Mouse (Mus musculus) liver, adult 2 months (tissue): ENCODE measurements around the gene Smcr8. TPM values are rescaled to one million over a fixed set of nuclear protein-coding genes. Genes with fewer than 3 reads are reported as not detected.

Experiments used
- DNase-seq: peaks from one replicate; pipeline ENCODE4 v3.0.0-alpha.2; 2011; ENCODE audit warnings: low read depth, low spot score; ENCODE audit errors: extremely low read depth
- H3K27ac ChIP-seq: fragments of 200-500 bp; replicated peaks from 2 replicates; pipeline ENCODE4 v1.5.1; 2012; ENCODE audit warnings: low read depth, mild to moderate bottlenecking, control low read depth, inconsistent platforms, low read length; ENCODE audit not compliant: insufficient read depth
- H3K27me3 ChIP-seq: fragments of 200-500 bp; 2 replicates; pipeline ENCODE4 v1.6.1; 2012; ENCODE audit warnings: mild to moderate bottlenecking, moderate library complexity, low read length, inconsistent platforms; ENCODE audit not compliant: control insufficient read depth, insufficient read depth
- H3K36me3 ChIP-seq: fragments of 200-500 bp; 2 replicates; pipeline ENCODE4 v1.6.1; 2012; ENCODE audit warnings: low read length, inconsistent platforms; ENCODE audit not compliant: control insufficient read depth, insufficient read depth
- H3K4me1 ChIP-seq: fragments of 200-500 bp; 2 replicates; pipeline ENCODE4 v1.6.1; 2011; ENCODE audit warnings: low read length; ENCODE audit not compliant: control insufficient read depth, insufficient read depth
- H3K4me3 ChIP-seq: fragments of 200-500 bp; 2 replicates; pipeline ENCODE4 v1.5.1; 2011; ENCODE audit warnings: low read depth, mild to moderate bottlenecking, control low read depth, low read length, moderate library complexity; ENCODE audit not compliant: insufficient read depth
- H3K79me2 ChIP-seq: fragments of 200-500 bp; 2 replicates; pipeline ENCODE4 v1.6.1; 2012; ENCODE audit warnings: inconsistent platforms, mild to moderate bottlenecking, low read length, moderate library complexity; ENCODE audit not compliant: control insufficient read depth, insufficient read depth
- H3K9ac ChIP-seq: fragments of 200-500 bp; 2 replicates; pipeline ENCODE4 v1.6.1; 2012; ENCODE audit warnings: low read depth, mild to moderate bottlenecking, control low read depth, inconsistent platforms, low read length
- CTCF ChIP-seq: fragments of 200-500 bp; IDR thresholded peaks from 2 replicates; pipeline ENCODE4 v1.5.1; 2011; ENCODE audit warnings: low read depth, low read length, control low read depth
- POLR2A ChIP-seq: fragments of 200-500 bp; IDR thresholded peaks from 2 replicates; pipeline ENCODE4 v1.6.1; 2011; ENCODE audit warnings: low read length, control low read depth; ENCODE audit not compliant: insufficient read depth; ENCODE audit errors: extremely low read depth
- WGBS: fragments of 180-500 bp; shearing (Covaris S2); methylation state at CpG from one replicate; pipeline ENCODE4 v1.1.7; 2018; 5-methylcytosine and 5-hydroxymethylcytosine counted together
- polyA plus RNA-seq: library from polyadenylated mRNA; depleted of rRNA; stranded (reverse); fragments of >200 nt; gene quantifications from 2 replicates; pipeline ENCODE4 v1.2.3, GENCODE M21; 2012
- total RNA-seq: library from RNA; depleted of rRNA; stranded (reverse); fragments of >200 nt; gene quantifications from 2 replicates; pipeline ENCODE4 v1.2.3, GENCODE M21; 2014

Smcr8 gene
- total and polyA plus RNA-seq, 2 experiments = 7.7 to 9.3 TPM

GRCm38 (mm10) chr11:60784179-60784922 is 7.0 kb downstream of the Smcr8 start:
- peaks cover 41% of the 10 kb centered on the region for H3K79me2 ChIP-seq
- DNase-seq = no peak
- peaks cover 46% of the 10 kb centered on the region for H3K4me1 ChIP-seq
- H3K27me3 ChIP-seq = no peaks in the 10 kb centered on the region
- peaks cover 55% of the 10 kb centered on the region for H3K36me3 ChIP-seq
- H3K4me3 ChIP-seq = no peak overlapping the region
- no peak overlapping the region for H3K27ac ChIP-seq
- 84% methylated on average over 8 of the region's 8 CpGs for WGBS
- H3K9ac ChIP-seq = no peak overlapping the region
- TF ChIP-seq CTCF (no peak), POLR2A (no peak)

DNA sequence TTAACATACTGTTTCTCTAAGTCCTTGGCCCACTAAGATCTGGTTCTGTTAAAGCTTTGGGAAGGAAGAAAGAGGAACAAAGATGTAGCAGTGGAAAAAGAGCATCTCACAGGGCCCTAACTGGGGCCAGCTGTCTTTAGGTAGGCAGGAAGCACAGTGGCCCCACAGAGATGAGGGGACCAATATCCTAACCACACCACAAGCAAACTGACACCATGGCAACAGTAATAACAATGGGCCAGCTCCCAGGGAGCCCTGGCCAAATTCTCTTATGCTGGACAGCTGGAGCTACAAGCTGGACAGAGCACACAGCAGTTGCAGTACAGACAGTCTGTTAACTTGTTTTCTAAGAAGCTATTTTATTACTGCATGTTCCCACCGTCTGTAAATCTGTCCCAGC is 10.3 kb downstream of the Smcr8 start:
- Histone ChIP-seq H3K4me1 (peaks cover 32% of the 10 kb centered on the region), H3K4me3 (no peak overlapping the region), H3K9ac (no peak overlapping the region; the same call in 1 of the 2 replicates), H3K36me3 (peaks cover 80% of the 10 kb centered on the region), H3K79me2 (peaks cover 20% of the 10 kb centered on the region), H3K27ac (no peak overlapping the region), H3K27me3 (no peaks in the 10 kb centered on the region)
- no peak for DNase-seq
- WGBS = 46% methylated on average over 1 of the region's 1 CpGs
- TF ChIP-seq POLR2A (no peak), CTCF (no peak)

DNA sequence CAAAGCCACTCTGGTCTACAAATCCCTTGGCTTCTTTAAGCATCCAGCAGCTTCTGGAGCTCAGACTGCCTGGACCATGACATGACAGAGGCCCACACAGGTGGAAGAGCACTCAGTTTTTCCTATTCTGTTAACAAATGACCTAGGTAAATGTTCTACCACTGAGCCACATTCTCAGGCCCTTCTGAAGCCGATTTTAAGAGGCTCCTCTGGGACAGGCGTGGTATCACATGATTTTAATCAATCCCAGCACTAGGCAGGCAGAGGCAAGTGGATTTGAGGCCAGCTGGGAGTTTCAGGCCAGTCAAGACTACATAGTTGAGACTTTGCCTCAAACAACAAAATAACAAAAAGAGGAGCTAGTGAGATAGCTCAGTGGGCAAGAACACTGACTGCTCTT is 13.1 kb downstream of the Smcr8 start:
- peaks cover 22% of the 10 kb centered on the region for H3K4me1 ChIP-seq
- H3K36me3 ChIP-seq = peaks cover 89% of the 10 kb centered on the region
- peak overlapping the region; percentile 41 for H3K27ac ChIP-seq
- DNase-seq = no peak
- no peaks in the 10 kb centered on the region for H3K27me3 ChIP-seq
- WGBS = 23% methylated on average over 2 of the region's 2 CpGs
- H3K79me2 ChIP-seq = peaks cover 6% of the 10 kb centered on the region; the same call in 1 of the 2 replicates
- no peak overlapping the region for H3K9ac ChIP-seq
- H3K4me3 ChIP-seq = no peak overlapping the region
- TF ChIP-seq CTCF (no peak), POLR2A (no peak)

GRCm38 (mm10) chr11:60796342-60796741 is 19.0 kb downstream of the Smcr8 start:
- Histone ChIP-seq H3K27me3 (no peaks in the 10 kb centered on the region), H3K79me2 (peaks cover 5% of the 10 kb centered on the region; the same call in 1 of the 2 replicates), H3K27ac (peak overlapping the region; percentile 87), H3K9ac (peak overlapping the region; percentile 22; the same call in 1 of the 2 replicates), H3K4me3 (no peak overlapping the region), H3K36me3 (peaks cover 70% of the 10 kb centered on the region), H3K4me1 (peaks cover 14% of the 10 kb centered on the region)
- no peak for DNase-seq
- no peak for TF ChIP-seq CTCF
- no peak for TF ChIP-seq POLR2A
- 37% methylated on average over 11 of the region's 11 CpGs for WGBS

DNA sequence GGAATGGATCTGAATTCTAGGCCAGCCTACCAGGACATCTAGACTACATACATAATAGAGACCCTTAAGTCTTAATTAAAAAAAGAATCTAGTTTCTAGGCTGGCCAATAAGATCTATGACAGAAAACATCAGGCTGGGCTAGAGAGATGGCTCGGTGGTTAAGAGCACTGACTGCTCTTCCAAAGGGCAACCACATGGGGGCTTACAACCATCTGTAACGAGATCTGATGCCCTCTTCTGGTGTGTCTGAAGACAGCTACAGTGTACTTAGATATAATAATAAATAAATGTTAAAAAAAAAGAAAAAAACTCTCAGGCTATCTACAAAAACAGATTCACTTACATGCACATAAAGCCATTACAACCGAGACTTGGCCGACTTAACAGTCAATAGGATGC is 22.7 kb downstream of the Smcr8 start:
- DNase-seq = no peak
- Histone ChIP-seq H3K36me3 (peaks cover 67% of the 10 kb centered on the region), H3K4me1 (peaks cover 16% of the 10 kb centered on the region), H3K27me3 (no peaks in the 10 kb centered on the region), H3K79me2 (peaks cover 13% of the 10 kb centered on the region; the same call in 1 of the 2 replicates), H3K9ac (no peak overlapping the region), H3K27ac (no peak overlapping the region), H3K4me3 (no peak overlapping the region)
- WGBS = 90% methylated on average over 4 of the region's 4 CpGs
- TF ChIP-seq CTCF (no peak), POLR2A (no peak)

GRCm38 (mm10) chr11:60800892-60801291 is 23.6 kb downstream of the Smcr8 start:
- peaks cover 18% of the 10 kb centered on the region; the same call in 1 of the 2 replicates for H3K79me2 ChIP-seq
- no peak overlapping the region for H3K4me3 ChIP-seq
- H3K27ac ChIP-seq = no peak overlapping the region
- peaks cover 18% of the 10 kb centered on the region for H3K4me1 ChIP-seq
- no peak for DNase-seq
- H3K9ac ChIP-seq = no peak overlapping the region
- H3K27me3 ChIP-seq = no peaks in the 10 kb centered on the region
- 96% methylated on average over 1 of the region's 1 CpGs for WGBS
- H3K36me3 ChIP-seq = peaks cover 70% of the 10 kb centered on the region
- TF ChIP-seq POLR2A (no peak), CTCF (no peak)
